Mouse (Mus musculus) myocyte (in vitro differentiated cells): ENCODE measurements around the gene Tbata.

Experiments
- CEBPB ChIP-seq: IDR thresholded peaks from 2 replicates; pipeline ENCODE4 v1.6.1; 2011; ENCODE audit warnings: mild to moderate bottlenecking, moderate library complexity; ENCODE audit not compliant: poor library complexity, insufficient read depth, severe bottlenecking
- E2F4 ChIP-seq: IDR thresholded peaks from one replicate; pipeline ENCODE4 v1.6.1; 2011; ENCODE audit warnings: mild to moderate bottlenecking, control low read depth, moderate library complexity; ENCODE audit not compliant: insufficient read depth
- MAX ChIP-seq: IDR thresholded peaks from one replicate; pipeline ENCODE4 v1.6.1; 2011; ENCODE audit warnings: low read depth, mild to moderate bottlenecking, control low read depth
- MYOD1 ChIP-seq, 3 experiments: IDR thresholded peaks; one replicate each; pipeline ENCODE4 v1.6.1; 2011; ENCODE audit warnings: control low read depth in 2 of 3, low read depth in 2 of 3, mild to moderate bottlenecking in 2 of 3, moderate library complexity in 1 of 3; ENCODE audit not compliant: insufficient read length in 2 of 3, control insufficient read depth in 1 of 3
- MYOG ChIP-seq, 3 experiments: IDR thresholded peaks; one replicate each; pipeline ENCODE4 v1.6.1; 2011; ENCODE audit warnings: control low read depth in 2 of 3, low read depth in 2 of 3, mild to moderate bottlenecking in 2 of 3; ENCODE audit not compliant: insufficient read length in 2 of 3, control insufficient read depth in 1 of 3, insufficient read depth in 1 of 3
- POLR2A ChIP-seq: IDR thresholded peaks from one replicate; pipeline ENCODE4 v1.6.1; 2011; ENCODE audit warnings: low read depth, mild to moderate bottlenecking, control low read depth, moderate library complexity; ENCODE audit not compliant: insufficient read length
- POLR2AphosphoS2 ChIP-seq: IDR thresholded peaks from one replicate; pipeline ENCODE4 v1.6.1; 2011; ENCODE audit warnings: low read depth, control low read depth; ENCODE audit not compliant: insufficient read length
- REST ChIP-seq: IDR thresholded peaks from one replicate; pipeline ENCODE4 v1.6.1; 2011; ENCODE audit warnings: mild to moderate bottlenecking, control low read depth, moderate library complexity; ENCODE audit not compliant: insufficient read depth, insufficient read length
- SRF ChIP-seq: IDR thresholded peaks from one replicate; pipeline ENCODE4 v1.6.1; 2011; ENCODE audit warnings: low read depth; ENCODE audit not compliant: control insufficient read depth, insufficient read length
- TCF12 ChIP-seq: IDR thresholded peaks from one replicate; pipeline ENCODE4 v1.6.1; 2011; ENCODE audit warnings: mild to moderate bottlenecking, control low read depth; ENCODE audit not compliant: poor library complexity, insufficient read depth, severe bottlenecking
- TCF3 ChIP-seq: IDR thresholded peaks from one replicate; pipeline ENCODE4 v1.6.1; 2011; ENCODE audit warnings: low read depth, control low read depth; ENCODE audit not compliant: insufficient read length
- USF1 ChIP-seq: IDR thresholded peaks from one replicate; pipeline ENCODE4 v1.6.1; 2011; ENCODE audit warnings: low read depth, mild to moderate bottlenecking, control low read depth, moderate library complexity

DNA sequence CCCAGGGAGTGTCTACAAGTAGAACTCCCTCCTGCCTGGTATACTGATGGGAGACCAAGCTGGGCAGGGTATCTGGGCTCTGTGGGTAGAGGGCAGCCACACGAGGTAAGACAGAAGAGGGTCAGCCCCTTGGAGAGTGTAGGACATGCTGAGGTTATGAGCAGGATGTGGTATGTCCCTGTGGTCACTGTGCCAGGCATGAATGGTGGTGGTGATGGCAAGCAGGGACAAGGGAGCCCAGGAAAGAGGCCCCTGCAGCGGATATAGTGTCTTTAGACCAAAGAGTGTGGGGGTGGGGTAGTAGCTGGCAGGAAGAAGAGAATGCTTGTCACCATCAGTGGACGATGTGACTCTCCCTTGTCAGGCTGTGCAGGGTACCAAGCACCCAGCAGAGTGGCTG is 16.3 kb downstream of the Tbata start:
- TF ChIP-seq POLR2A = no peak
- TF ChIP-seq TCF12 = no peak
- TF ChIP-seq POLR2AphosphoS2 = no peak
- no peak for TF ChIP-seq USF1
- TF ChIP-seq E2F4 = no peak
- no peak for TF ChIP-seq MYOG (IDR thresholded peaks at IDR 0.05; ENCODE audit: control insufficient read depth in 1 of 3, insufficient read depth in 1 of 3, insufficient read length in 2 of 3, low read depth in 2 of 3)
- TF ChIP-seq SRF = no peak
- TF ChIP-seq REST = no peak
- no peak for TF ChIP-seq MAX
- TF ChIP-seq MYOD1 (IDR thresholded peaks at IDR 0.05; ENCODE audit: control insufficient read depth in 1 of 3, insufficient read length in 2 of 3, low read depth in 2 of 3) = no peak
- TF ChIP-seq TCF3 = no peak
- no peak for TF ChIP-seq CEBPB
